11 mouse cellular contexts compared by ENCODE assay signal in genomic region chr16:7927756-7928155, GRCm38 (mm10).
DNase-seq lines count a peak whose midpoint lies in the region; ATAC-seq and TF ChIP-seq lines count a peak whose summit lies in the region.
"Had no signal": no experiment of that assay in that cellular context is flagged by ENCODE, and none has a peak within 500 bp of the region (broad histone marks: within the 10 kb centered on the region; RNA-seq: fewer than 3 reads in every experiment).

No protein-coding gene starts in this region.

- no peak overlapping the region for H3K27ac ChIP-seq in forebrain, embryonic 14.5 days (ENCODE audit: low read depth, low read length)
- no peak overlapping the region for H3K27ac ChIP-seq in forebrain, embryonic 13.5 days
- no peak overlapping the region for H3K27ac ChIP-seq in lung, embryonic 14.5 days (ENCODE audit: low read depth)
- H3K27ac ChIP-seq in neural tube, embryonic 15.5 days (replicated peaks) = no peak overlapping the region
- H3K27ac ChIP-seq: hindbrain, embryonic 15.5 days; midbrain, embryonic 12.5 days had no signal

- H3ac ChIP-seq in myocyte (ENCODE audit: control insufficient read depth, insufficient read length) = no peak overlapping the region

- DNase-seq in forebrain, embryonic 14.5 days (ENCODE audit: low spot score) = peak; percentile 20
- peak; percentile 24 for DNase-seq in lung, embryonic 14.5 days
- DNase-seq in lung, postnatal 25 days (ENCODE audit: low spot score) = no peak
- no peak for DNase-seq in embryo, embryonic 10 days (ENCODE audit: low spot score)

- no peaks in the 10 kb centered on the region for H3K9me3 ChIP-seq in forebrain, embryonic 14.5 days (replicated peaks; ENCODE audit: control insufficient read depth, low read length)
- H3K9me3 ChIP-seq in forebrain, embryonic 13.5 days (replicated peaks) = no peaks in the 10 kb centered on the region
- no peaks in the 10 kb centered on the region for H3K9me3 ChIP-seq in lung, embryonic 14.5 days (ENCODE audit: low read depth, low read length)
- no peaks in the 10 kb centered on the region for H3K9me3 ChIP-seq in neural tube, embryonic 15.5 days (replicated peaks)
- H3K9me3 ChIP-seq: hindbrain, embryonic 15.5 days; midbrain, embryonic 12.5 days had no signal

- no peaks in the 10 kb centered on the region for H3K36me3 ChIP-seq in forebrain, embryonic 14.5 days (ENCODE audit: control insufficient read depth, insufficient read depth, low read length)
- no peaks in the 10 kb centered on the region for H3K36me3 ChIP-seq in forebrain, embryonic 13.5 days (ENCODE audit: poor library complexity, severe bottlenecking)
- no peaks in the 10 kb centered on the region for H3K36me3 ChIP-seq in lung, embryonic 14.5 days (ENCODE audit: insufficient read depth)
- H3K36me3 ChIP-seq in myocyte (ENCODE audit: control insufficient read depth, insufficient read depth) = no peaks in the 10 kb centered on the region
- H3K36me3 ChIP-seq in neural tube, embryonic 15.5 days = no peaks in the 10 kb centered on the region
- H3K36me3 ChIP-seq: hindbrain, embryonic 15.5 days; midbrain, embryonic 12.5 days had no signal

- H3K4me3 ChIP-seq in forebrain, embryonic 14.5 days (ENCODE audit: low read depth, low read length) = no peak overlapping the region
- no peak overlapping the region for H3K4me3 ChIP-seq in forebrain, embryonic 13.5 days
- H3K4me3 ChIP-seq in lung, embryonic 14.5 days (ENCODE audit: low read depth, low read length) = no peak overlapping the region
- no peak overlapping the region for H3K4me3 ChIP-seq in myocyte
- H3K4me3 ChIP-seq in neural tube, embryonic 15.5 days (replicated peaks) = no peak overlapping the region
- H3K4me3 ChIP-seq: hindbrain, embryonic 15.5 days; midbrain, embryonic 12.5 days had no signal

- TF ChIP-seq CTCF in lung, embryonic 14.5 days (IDR thresholded peaks at IDR 0.05; ENCODE audit: low read depth) = no peak

- ATAC-seq in forebrain, embryonic 14.5 days = no peak
- no peak for ATAC-seq in forebrain, embryonic 13.5 days
- 0 out of 2 replicates have a peak, but pooled peaks have one; percentile 14 for ATAC-seq in lung, embryonic 14.5 days (ENCODE audit: insufficient read depth)
- 0 out of 2 replicates have a peak, but pooled peaks have one; percentile 32 for ATAC-seq in common myeloid progenitor, adult 5-6 weeks (replicated peaks; ENCODE audit: low read depth, poor library complexity, severe bottlenecking)
- no peak for ATAC-seq in neural tube, embryonic 15.5 days (ENCODE audit: low FRiP score)

- no peak overlapping the region for H3K4me2 ChIP-seq in forebrain, embryonic 14.5 days (ENCODE audit: low read length)
- no peak overlapping the region for H3K4me2 ChIP-seq in forebrain, embryonic 13.5 days
- no peak overlapping the region for H3K4me2 ChIP-seq in lung, embryonic 14.5 days
- peak overlapping the region; percentile 12 for H3K4me2 ChIP-seq in myocyte (ENCODE audit: low read depth)
- no peak overlapping the region for H3K4me2 ChIP-seq in neural tube, embryonic 15.5 days
- H3K4me2 ChIP-seq: hindbrain, embryonic 15.5 days; midbrain, embryonic 12.5 days had no signal

- no peaks in the 10 kb centered on the region for H3K4me1 ChIP-seq in forebrain, embryonic 14.5 days (ENCODE audit: control insufficient read depth, insufficient read depth, low read length)
- peaks cover 6% of the 10 kb centered on the region; the same call in 1 of the 2 replicates for H3K4me1 ChIP-seq in forebrain, embryonic 13.5 days
- no peaks in the 10 kb centered on the region for H3K4me1 ChIP-seq in lung, embryonic 14.5 days (ENCODE audit: insufficient read depth)
- H3K4me1 ChIP-seq in neural tube, embryonic 15.5 days = no peaks in the 10 kb centered on the region
- H3K4me1 ChIP-seq: hindbrain, embryonic 15.5 days; midbrain, embryonic 12.5 days had no signal

- TF ChIP-seq POLR2A in myocyte (IDR thresholded peaks at IDR 0.05; ENCODE audit: insufficient read length, low read depth) = no peak

- 54% methylated on average over 8 of the region's 8 CpGs for WGBS in forebrain, embryonic 14.5 days
- WGBS in forebrain, embryonic 13.5 days = 63% methylated on average over 8 of the region's 8 CpGs
- 31% methylated on average over 8 of the region's 8 CpGs for WGBS in lung, embryonic 14.5 days
- 71% methylated on average over 8 of the region's 8 CpGs for WGBS in neural tube, embryonic 15.5 days

- H3K27me3 ChIP-seq in forebrain, embryonic 14.5 days (replicated peaks; ENCODE audit: control insufficient read depth, insufficient read depth, low read length) = no peaks in the 10 kb centered on the region
- no peaks in the 10 kb centered on the region for H3K27me3 ChIP-seq in forebrain, embryonic 13.5 days
- H3K27me3 ChIP-seq in lung, embryonic 14.5 days (ENCODE audit: insufficient read depth, low read length) = no peaks in the 10 kb centered on the region
- no peaks in the 10 kb centered on the region for H3K27me3 ChIP-seq in myocyte (ENCODE audit: control insufficient read depth, insufficient read depth, insufficient read length)
- no peaks in the 10 kb centered on the region for H3K27me3 ChIP-seq in neural tube, embryonic 15.5 days (replicated peaks)
- H3K27me3 ChIP-seq: CH12.LX; hindbrain, embryonic 15.5 days; midbrain, embryonic 12.5 days had no signal

- no peak overlapping the region for H3K9ac ChIP-seq in forebrain, embryonic 14.5 days (ENCODE audit: low read length)
- H3K9ac ChIP-seq in forebrain, embryonic 13.5 days = no peak overlapping the region
- no peak overlapping the region for H3K9ac ChIP-seq in lung, embryonic 14.5 days
- H3K9ac ChIP-seq in neural tube, embryonic 15.5 days (replicated peaks) = no peak overlapping the region
- H3K9ac ChIP-seq: hindbrain, embryonic 15.5 days; midbrain, embryonic 12.5 days had no signal

- H3K79me2 ChIP-seq in myocyte (ENCODE audit: control insufficient read depth, insufficient read depth) = no peaks in the 10 kb centered on the region

TF ChIP-seq in myocyte, 11 proteins besides CTCF, POLR2A, EP300 and RAD21:
- TF ChIP-seq CEBPB (IDR thresholded peaks at IDR 0.05; ENCODE audit: insufficient read depth, poor library complexity, severe bottlenecking) = no peak
- no peak for TF ChIP-seq USF1 (IDR thresholded peaks at IDR 0.05; ENCODE audit: low read depth)
- TF ChIP-seq REST (IDR thresholded peaks at IDR 0.05; ENCODE audit: insufficient read depth, insufficient read length) = no peak
- TF ChIP-seq MAX (IDR thresholded peaks at IDR 0.05; ENCODE audit: low read depth) = no peak
- no peak for TF ChIP-seq MYOG (IDR thresholded peaks at IDR 0.05; ENCODE audit: control insufficient read depth in 1 of 3, insufficient read depth in 1 of 3, insufficient read length in 2 of 3, low read depth in 2 of 3)
- TF ChIP-seq TCF12 (IDR thresholded peaks at IDR 0.05; ENCODE audit: insufficient read depth, poor library complexity, severe bottlenecking) = no peak
- no peak for TF ChIP-seq POLR2AphosphoS2 (IDR thresholded peaks at IDR 0.05; ENCODE audit: insufficient read length, low read depth)
- no peak for TF ChIP-seq E2F4 (IDR thresholded peaks at IDR 0.05; ENCODE audit: insufficient read depth)
- TF ChIP-seq TCF3 (IDR thresholded peaks at IDR 0.05; ENCODE audit: insufficient read length, low read depth) = no peak
- TF ChIP-seq MYOD1 (IDR thresholded peaks at IDR 0.05; ENCODE audit: control insufficient read depth in 1 of 3, insufficient read length in 2 of 3, low read depth in 2 of 3) = no peak
- no peak for TF ChIP-seq SRF (IDR thresholded peaks at IDR 0.05; ENCODE audit: control insufficient read depth, insufficient read length, low read depth)

Comparison
In these comparisons a context has a peak if more than half of its experiments do, and no peak if none do; other contexts are left out.
1. DNase-seq: peak in forebrain, embryonic 14.5 days (single experiment) and lung, embryonic 14.5 days (single experiment); none in lung, postnatal 25 days (single experiment) and embryo, embryonic 10 days (single experiment).
2. ATAC-seq: peak in lung, embryonic 14.5 days (single experiment) and common myeloid progenitor, adult 5-6 weeks (single experiment); none in forebrain, embryonic 14.5 days (single experiment), forebrain, embryonic 13.5 days (single experiment) and neural tube, embryonic 15.5 days (single experiment).